Mouse (Mus musculus): Measurements from ENCODE around the gene Ptpn1. TPM values are rescaled to one million over a fixed set of nuclear protein-coding genes. Genes with fewer than 3 reads are reported as not detected.

The Ptpn1 gene
- 152 to 168 TPM (median 161 TPM) in 4 replicates for total RNA-seq (2023; ENCODE audit: inconsistent age)

GRCm38 (mm10) chr2:167931985-167932726 lies at the start of gene Ptpn1:
Gene Ptpn1, plus strand, starts transcription at chr2:167932057.

GRCm38 (mm10) chr2:168009936-168010668 lies 78.2 kb downstream of the Ptpn1 start, which contains the start of gene Ripor3:
Gene Ripor3, minus strand, starts transcription at chr2:168010618.

Other genes starting within 250 kb of the Ptpn1 start
- gene Cebpb, start 243.1 kb upstream of the Ptpn1 start, total RNA-seq (2023; ENCODE audit: inconsistent age) = 93.8 to 96.8 TPM (median 95.8 TPM) in 4 replicates
- 76.5 to 86.5 TPM (median 80.0 TPM) in 4 replicates for gene Tmem189, start 242.2 kb upstream of the Ptpn1 start, total RNA-seq (2023; ENCODE audit: inconsistent age)
- not detected in 4 replicates for gene Ripor3, start 78.6 kb downstream of the Ptpn1 start, total RNA-seq (2023; ENCODE audit: inconsistent age)
- gene Pard6b, start 148.9 kb downstream of the Ptpn1 start, total RNA-seq (2023; ENCODE audit: inconsistent age) = 2.5 to 2.9 TPM (median 2.7 TPM) in 4 replicates

All from B cell, adult (primary cell).